Comparison of ENCODE assay signal across 30 mouse cellular contexts in the genomic region with DNA sequence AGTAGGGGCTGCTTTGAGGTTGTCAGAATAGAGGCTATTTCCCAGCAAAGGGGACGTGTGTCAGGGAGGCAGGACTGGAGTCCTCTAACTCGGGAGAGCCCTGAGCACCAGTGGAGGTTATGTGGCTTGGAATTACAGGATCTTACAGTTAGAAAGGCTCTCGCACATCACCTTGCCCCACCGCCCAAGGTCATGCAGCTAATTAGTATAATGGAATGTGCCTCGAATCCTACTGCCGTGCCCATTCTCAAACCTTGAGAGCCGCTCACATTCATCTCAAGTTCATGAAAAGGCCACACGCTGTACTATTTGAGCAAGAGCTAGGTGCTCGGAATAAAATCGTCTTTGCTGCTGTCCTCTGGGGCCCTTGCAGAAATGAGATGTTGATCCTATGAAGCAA. TPM values are rescaled to one million over a fixed set of nuclear protein-coding genes. Genes with fewer than 3 reads are reported as not detected.
DNase-seq lines count a peak whose midpoint lies in the region; ATAC-seq and TF ChIP-seq lines count a peak whose summit lies in the region.
"Had no signal": no experiment of that assay in that cellular context is flagged by ENCODE, and none has a peak within 500 bp of the region (broad histone marks: within the 10 kb centered on the region; RNA-seq: fewer than 3 reads in every experiment).

No protein-coding gene starts in this region.

- H3K79me2 ChIP-seq in myocyte (ENCODE audit: control insufficient read depth, insufficient read depth): no peaks in the 10 kb centered on the region

- no peak overlapping the region for H3ac ChIP-seq in myocyte (ENCODE audit: control insufficient read depth, insufficient read length)

- H3K4me2 ChIP-seq in heart, embryonic 13.5 days: peak overlapping the region; percentile 20; the same call in 1 of the 2 replicates
- peak overlapping the region; percentile 56 for H3K4me2 ChIP-seq in myocyte (ENCODE audit: low read depth)
- H3K4me2 ChIP-seq: embryonic facial prominence, embryonic 13.5 days; forebrain, embryonic 13.5 days; heart, embryonic 15.5 days; hindbrain, embryonic 15.5 days; liver, embryonic 11.5 days; midbrain, embryonic 11.5 days; neural tube, embryonic 15.5 days had no signal

- 0 out of 2 replicates have a peak overlapping the region, but pooled peaks have one; percentile 6 for H3K27ac ChIP-seq in heart, embryonic 13.5 days (replicated peaks)
- H3K27ac ChIP-seq: embryonic facial prominence, embryonic 13.5 days; forebrain, embryonic 13.5 days; heart, embryonic 15.5 days; hindbrain, embryonic 15.5 days; layer of hippocampus, adult 2 months; macrophage; neural tube, embryonic 15.5 days had no signal

- no peak overlapping the region for H3K4me3 ChIP-seq in heart, embryonic 13.5 days
- H3K4me3 ChIP-seq in lung, adult 2 months (replicated peaks; ENCODE audit: extremely low read depth, low read depth, low read length): no peak overlapping the region
- H3K4me3 ChIP-seq in myocyte: no peak overlapping the region
- H3K4me3 ChIP-seq: embryonic facial prominence, embryonic 13.5 days; forebrain, embryonic 13.5 days; heart, embryonic 15.5 days; hindbrain, embryonic 15.5 days; layer of hippocampus, adult 2 months; neural tube, embryonic 15.5 days had no signal

- no peak for TF ChIP-seq CTCF in lung, adult 2 months (IDR thresholded peaks at IDR 0.05; ENCODE audit: insufficient read depth, low read length)

- H3K9ac ChIP-seq in heart, embryonic 13.5 days: peak overlapping the region; percentile 30
- H3K9ac ChIP-seq: embryonic facial prominence, embryonic 13.5 days; forebrain, embryonic 13.5 days; heart, embryonic 15.5 days; hindbrain, embryonic 15.5 days; liver, postnatal 0 days; neural tube, embryonic 15.5 days had no signal

- no peak for DNase-seq in heart, postnatal 14 days
- DNase-seq in lung, postnatal 25 days (ENCODE audit: low spot score): peak; percentile 12
- DNase-seq in lung, adult 2 months: no peak
- DNase-seq in kidney, adult 9 months: peak; percentile 59
- no peak for DNase-seq in right cerebral cortex, postnatal 14 days
- DNase-seq: adrenal gland, postnatal 10 days; cerebellum, adult 18-20 months; cerebellum, postnatal 25 days; layer of hippocampus, postnatal 36 days; liver, postnatal 0 days; right cerebral cortex, adult 18-20 months; thymus, adult 18-20 months; thymus, postnatal 36 days had no signal

- TF ChIP-seq POLR2A in lung, adult 2 months (IDR thresholded peaks at IDR 0.05; ENCODE audit: borderline replicate concordance, extremely low read depth, low read depth, low read length): no peak
- TF ChIP-seq POLR2A in myocyte (IDR thresholded peaks at IDR 0.05; ENCODE audit: insufficient read length, low read depth): no peak

- H3K27me3 ChIP-seq in heart, embryonic 13.5 days (replicated peaks): no peaks in the 10 kb centered on the region
- H3K27me3 ChIP-seq in myocyte (ENCODE audit: control insufficient read depth, insufficient read depth, insufficient read length): no peaks in the 10 kb centered on the region
- H3K27me3 ChIP-seq: embryonic facial prominence, embryonic 13.5 days; forebrain, embryonic 13.5 days; heart, embryonic 15.5 days; hindbrain, embryonic 15.5 days; neural tube, embryonic 15.5 days; Patski had no signal

- ATAC-seq in heart, embryonic 13.5 days (ENCODE audit: extremely low read depth, insufficient number of reproducible peaks, low FRiP score, low TSS enrichment): no peak
- ATAC-seq in megakaryocyte progenitor cell, adult 5-6 weeks (replicated peaks; ENCODE audit: poor library complexity): no peak
- ATAC-seq: activated CD4-positive, CD25-positive, alpha-beta regulatory T cell, adult 4 months; CD4-positive, CD25-positive, alpha-beta regulatory T cell, adult 4 months; forebrain, embryonic 13.5 days; intestine, embryonic 16.5 days; liver, postnatal 0 days had no signal

- H3K4me1 ChIP-seq in heart, embryonic 13.5 days: peaks cover 17% of the 10 kb centered on the region
- H3K4me1 ChIP-seq in lung, adult 2 months (ENCODE audit: control insufficient read depth, insufficient read depth, low read length): no peaks in the 10 kb centered on the region; the same call in 1 of the 2 replicates
- H3K4me1 ChIP-seq: embryonic facial prominence, embryonic 13.5 days; forebrain, embryonic 13.5 days; hindbrain, embryonic 15.5 days; neural tube, embryonic 15.5 days had no signal

- H3K9me3 ChIP-seq in heart, embryonic 13.5 days: no peaks in the 10 kb centered on the region
- H3K9me3 ChIP-seq: embryonic facial prominence, embryonic 13.5 days; forebrain, embryonic 13.5 days; heart, embryonic 15.5 days; hindbrain, embryonic 15.5 days; neural tube, embryonic 15.5 days had no signal

- H3K36me3 ChIP-seq in heart, embryonic 13.5 days: peaks cover 8% of the 10 kb centered on the region; the same call in 1 of the 2 replicates
- H3K36me3 ChIP-seq in myocyte (ENCODE audit: control insufficient read depth, insufficient read depth): no peaks in the 10 kb centered on the region
- H3K36me3 ChIP-seq: embryonic facial prominence, embryonic 13.5 days; heart, embryonic 15.5 days; hindbrain, embryonic 15.5 days; neural tube, embryonic 15.5 days had no signal

- WGBS in heart, embryonic 13.5 days: 42% methylated on average over 10 of the region's 10 CpGs
- WGBS in lung, adult 2 months: 56% methylated on average over 10 of the region's 10 CpGs

- intact Hi-C loops in heart, postnatal 14 days (cut with DNase I): no loop called here

TF ChIP-seq in myocyte, 11 proteins besides CTCF, POLR2A, EP300 and RAD21:
- TF ChIP-seq MYOG (IDR thresholded peaks at IDR 0.05; ENCODE audit: control insufficient read depth in 1 of 3, insufficient read depth in 1 of 3, insufficient read length in 2 of 3, low read depth in 2 of 3): no peak
- no peak for TF ChIP-seq TCF12 (IDR thresholded peaks at IDR 0.05; ENCODE audit: insufficient read depth, poor library complexity, severe bottlenecking)
- TF ChIP-seq MYOD1 (IDR thresholded peaks at IDR 0.05; ENCODE audit: control insufficient read depth in 1 of 3, insufficient read length in 2 of 3, low read depth in 2 of 3): no peak
- TF ChIP-seq E2F4 (IDR thresholded peaks at IDR 0.05; ENCODE audit: insufficient read depth): no peak
- TF ChIP-seq POLR2AphosphoS2 (IDR thresholded peaks at IDR 0.05; ENCODE audit: insufficient read length, low read depth): no peak
- no peak for TF ChIP-seq TCF3 (IDR thresholded peaks at IDR 0.05; ENCODE audit: insufficient read length, low read depth)
- no peak for TF ChIP-seq REST (IDR thresholded peaks at IDR 0.05; ENCODE audit: insufficient read depth, insufficient read length)
- TF ChIP-seq USF1 (IDR thresholded peaks at IDR 0.05; ENCODE audit: low read depth): no peak
- no peak for TF ChIP-seq CEBPB (IDR thresholded peaks at IDR 0.05; ENCODE audit: insufficient read depth, poor library complexity, severe bottlenecking)
- no peak for TF ChIP-seq SRF (IDR thresholded peaks at IDR 0.05; ENCODE audit: control insufficient read depth, insufficient read length, low read depth)
- no peak for TF ChIP-seq MAX (IDR thresholded peaks at IDR 0.05; ENCODE audit: low read depth)

RNA-seq across cellular contexts. Expression of gene Ift43, which starts 47.4 kb away (rescaled TPM):
- 108 and 118 TPM in 2 replicates for polyA plus RNA-seq in heart, embryonic 13.5 days (2015; fragmentation: Nextera tagmentation; extraction: Ambion mirVana)
- 10 to 100 TPM; 24.4 to 26.6 TPM for total RNA-seq in heart, postnatal 14 days (2021)
- polyA plus RNA-seq in lung, adult 2 months (2012; rRNA removed): 32.8 and 49.6 TPM in 2 replicates
- polyA plus RNA-seq in myocyte (2012; fragmentation: generic; extraction: Trizol): 93.4 TPM
- 0.57 TPM in 1 of 2 replicates, not detected in the other for total RNA-seq in megakaryocyte progenitor cell, adult 5-6 weeks (2015)
- total RNA-seq in megakaryocyte progenitor cell, adult 5-6 weeks (2017): 1.2 TPM in 1 of 2 replicates, not detected in the other
- total RNA-seq: hematopoietic stem cell, adult 5-6 weeks had no signal

RNA-seq across cellular contexts. Expression of gene Tgfb3, which starts 50.9 kb away (rescaled TPM):
- polyA plus RNA-seq in heart, embryonic 13.5 days (2015; fragmentation: Nextera tagmentation; extraction: Ambion mirVana): 23.7 TPM in 2 replicates
- total RNA-seq in heart, postnatal 14 days (2021): 10 to 100 TPM; 15.0 to 16.2 TPM
- polyA plus RNA-seq in lung, adult 2 months (2012; rRNA removed): 24.8 and 33.9 TPM in 2 replicates
- polyA plus RNA-seq in myocyte (2012; fragmentation: generic; extraction: Trizol): 79.2 TPM
- total RNA-seq in megakaryocyte progenitor cell, adult 5-6 weeks (2015): not detected in 2 replicates
- 0.17 TPM in 1 of 2 replicates, not detected in the other for total RNA-seq in megakaryocyte progenitor cell, adult 5-6 weeks (2017)

Comparison
In these comparisons a context has a peak if more than half of its experiments do, and no peak if none do; other contexts are left out.
1. DNase-seq: peak in lung, postnatal 25 days (single experiment) and kidney, adult 9 months (single experiment); none in heart, postnatal 14 days (0 of 2), lung, adult 2 months (single experiment) and right cerebral cortex, postnatal 14 days (single experiment).